Mouse (Mus musculus) neural tube, embryonic 12.5 days (tissue): ENCODE measurements around the gene Cacna2d3. TPM values are rescaled to one million over a fixed set of nuclear protein-coding genes. Genes with fewer than 3 reads are reported as not detected.

Experiments used
- ATAC-seq: fragments of 200-750 bp; cut with Nextera tagmentation; 2 replicates; pipeline ENCODE4 v1.8.0; 2017; ENCODE audit warnings: low read depth, mild to moderate bottlenecking, moderate TSS enrichment, moderate library complexity; ENCODE audit not compliant: low FRiP score
- H3K27ac ChIP-seq: fragments of 300-500 bp; sonication (generic); 2 replicates; pipeline ENCODE4 v1.5.1; 2016
- H3K27me3 ChIP-seq: fragments of 300-500 bp; sonication (generic); replicated peaks from 2 replicates; pipeline ENCODE4 v1.6.1; 2016; ENCODE audit warnings: mild to moderate bottlenecking
- H3K36me3 ChIP-seq: fragments of 300-500 bp; sonication (generic); 2 replicates; pipeline ENCODE4 v1.6.1; 2016; ENCODE audit warnings: mild to moderate bottlenecking
- H3K4me1 ChIP-seq: fragments of 300-500 bp; sonication (generic); 2 replicates; pipeline ENCODE4 v1.6.1; 2016
- H3K4me2 ChIP-seq: fragments of 300-500 bp; sonication (generic); replicated peaks from 2 replicates; pipeline ENCODE4 v1.6.1; 2016; ENCODE audit warnings: mild to moderate bottlenecking
- H3K4me3 ChIP-seq: fragments of 300-500 bp; sonication (generic); 2 replicates; pipeline ENCODE4 v1.5.1; 2016
- H3K9ac ChIP-seq: fragments of 300-500 bp; sonication (generic); 2 replicates; pipeline ENCODE4 v1.6.1; 2016; ENCODE audit warnings: mild to moderate bottlenecking
- H3K9me3 ChIP-seq: fragments of 300-500 bp; sonication (generic); 2 replicates; pipeline ENCODE4 v1.6.1; 2016; ENCODE audit warnings: mild to moderate bottlenecking
- WGBS: fragments of 180-500 bp; shearing (Covaris S2); methylation state at CpG from one replicate; pipeline ENCODE4 v1.1.7; 2016; 5-methylcytosine and 5-hydroxymethylcytosine counted together
- polyA plus RNA-seq: library from polyadenylated mRNA; unstranded; fragments of >200 nt; fragmentation: Nextera tagmentation; extraction: Ambion mirVana; gene quantifications from 2 replicates; pipeline ENCODE4 v1.2.1, GENCODE M21; 2016

Gene Cacna2d3
- polyA plus RNA-seq, 1 experiment from 2014 or later: 34.6 TPM

GRCm38 (mm10) chr14:29062676-29063075 lies 659.0 kb downstream of the Cacna2d3 start:
- Histone ChIP-seq H3K27me3 (no peaks in the 10 kb centered on the region), H3K36me3 (no peaks in the 10 kb centered on the region; the same call in 1 of the 2 replicates), H3K4me2 (no peak overlapping the region), H3K9me3 (no peaks in the 10 kb centered on the region), H3K9ac (no peak overlapping the region), H3K27ac (no peak overlapping the region), H3K4me3 (no peak overlapping the region), H3K4me1 (no peaks in the 10 kb centered on the region)
- WGBS: 95% methylated on average over 2 of the region's 2 CpGs
- ATAC-seq: no peak

DNA sequence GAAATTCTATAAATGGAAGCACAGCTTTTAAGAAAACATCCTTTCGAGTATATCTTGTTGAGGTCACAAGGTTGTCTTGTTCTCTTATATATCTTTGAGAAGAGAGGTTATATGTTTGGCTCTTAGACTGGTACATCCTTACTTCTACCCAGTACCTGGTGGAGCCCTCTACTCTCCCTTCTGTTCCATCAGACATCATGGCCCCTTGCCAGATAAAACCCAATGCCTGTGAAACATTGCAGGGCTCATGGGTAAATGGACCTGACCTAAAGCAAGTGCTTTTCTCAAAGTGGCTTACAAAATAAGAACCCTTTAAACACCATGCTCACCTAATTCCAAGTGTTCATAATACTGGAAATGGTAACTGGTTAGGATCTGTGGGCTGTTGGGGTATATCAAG lies 660.2 kb downstream of the Cacna2d3 start:
- no peak for ATAC-seq
- Histone ChIP-seq H3K4me2 (no peak overlapping the region), H3K27ac (no peak overlapping the region)

DNA sequence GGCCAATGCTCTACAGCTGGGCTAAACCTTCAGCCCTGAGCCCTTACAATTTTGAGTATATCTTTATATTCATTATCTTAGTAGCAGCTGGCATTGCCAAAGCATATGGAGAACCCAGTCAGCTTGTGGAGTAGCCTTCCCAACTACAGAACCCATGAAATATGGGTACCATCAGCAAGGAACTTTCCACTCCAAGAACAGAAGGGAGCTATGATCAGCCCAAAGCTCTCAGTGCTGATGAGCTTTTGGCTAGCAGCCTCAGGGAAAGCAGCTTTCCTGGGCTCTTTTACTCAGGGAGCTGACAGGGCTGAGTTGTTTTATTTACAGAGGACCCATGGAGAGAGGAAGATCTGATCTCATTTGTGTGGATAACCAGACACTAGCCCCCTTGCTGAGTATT lies 661.0 kb downstream of the Cacna2d3 start:
- ATAC-seq: no peak
- Histone ChIP-seq H3K9me3 (no peaks in the 10 kb centered on the region), H3K36me3 (no peaks in the 10 kb centered on the region; the same call in 1 of the 2 replicates)

More for the DNA sequence above, 660.2 kb downstream of the Cacna2d3 start:
- no peaks in the 10 kb centered on the region for H3K4me1 ChIP-seq
- H3K9me3 ChIP-seq: no peaks in the 10 kb centered on the region
- H3K4me3 ChIP-seq: no peak overlapping the region
- H3K9ac ChIP-seq: no peak overlapping the region
- 93% methylated on average over 1 of the region's 1 CpGs for WGBS
- no peaks in the 10 kb centered on the region for H3K27me3 ChIP-seq
- no peaks in the 10 kb centered on the region; the same call in 1 of the 2 replicates for H3K36me3 ChIP-seq

DNA sequence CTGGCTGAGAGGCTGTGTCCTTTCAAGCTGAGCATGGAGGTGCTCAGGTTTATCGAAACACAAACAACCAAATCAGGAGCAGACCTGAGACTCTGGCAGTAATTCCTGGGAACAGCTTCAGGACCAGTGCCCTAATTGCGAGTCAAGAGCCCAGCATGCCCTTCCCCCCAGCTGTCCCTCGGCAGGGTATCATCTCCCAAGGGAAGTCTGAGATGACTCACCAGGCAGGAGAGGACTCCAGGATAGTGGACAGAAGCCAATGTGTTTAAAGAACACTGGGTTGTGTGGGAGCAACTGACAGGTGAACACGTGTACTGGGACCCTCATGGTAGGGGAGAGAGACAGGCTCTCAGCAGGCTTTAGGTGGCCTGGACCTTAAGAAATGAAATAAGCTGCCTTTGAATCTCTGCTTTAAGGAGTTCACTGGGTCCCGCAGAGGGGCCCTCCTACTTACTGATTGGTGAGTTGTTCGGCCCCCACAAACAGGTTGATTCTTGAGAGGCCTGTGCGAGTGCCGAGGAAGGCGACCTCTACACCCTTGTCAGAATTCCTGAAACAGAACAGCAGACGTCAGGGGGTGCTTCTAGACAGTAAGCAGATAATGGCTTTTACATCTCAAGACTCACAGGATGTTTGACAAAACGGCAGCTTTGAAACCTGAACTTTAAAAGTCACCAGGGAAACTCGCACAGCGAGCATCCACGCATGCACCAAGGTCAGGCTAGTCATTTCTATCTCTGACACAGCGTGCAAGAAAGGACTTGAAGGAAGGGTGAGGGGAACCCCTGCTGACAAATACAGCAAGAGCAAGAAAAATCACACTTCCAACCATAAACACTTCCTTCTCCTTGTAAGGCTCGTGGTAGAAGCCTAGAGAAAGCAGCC lies 669.5 kb downstream of the Cacna2d3 start:
- Histone ChIP-seq H3K4me2 (no peak overlapping the region), H3K4me1 (no peaks in the 10 kb centered on the region), H3K9me3 (no peaks in the 10 kb centered on the region), H3K27ac (no peak overlapping the region), H3K27me3 (no peaks in the 10 kb centered on the region), H3K9ac (no peak overlapping the region), H3K4me3 (no peak overlapping the region), H3K36me3 (no peaks in the 10 kb centered on the region)
- WGBS: 64% methylated on average over 16 of the region's 16 CpGs
- ATAC-seq: no peak

More for the DNA sequence above, 661.0 kb downstream of the Cacna2d3 start:
- H3K27me3 ChIP-seq: no peaks in the 10 kb centered on the region
- no peak overlapping the region for H3K27ac ChIP-seq
- no peak overlapping the region for H3K4me3 ChIP-seq
- H3K9ac ChIP-seq: no peak overlapping the region
- no peaks in the 10 kb centered on the region for H3K4me1 ChIP-seq
- H3K4me2 ChIP-seq: no peak overlapping the region

- no peaks in the 10 kb centered on the region for H3K9me3 ChIP-seq
- no peak for ATAC-seq
- H3K27me3 ChIP-seq: no peaks in the 10 kb centered on the region
- H3K36me3 ChIP-seq: no peaks in the 10 kb centered on the region
- WGBS: 67% methylated on average over 1 of the region's 1 CpGs
- no peak overlapping the region for H3K4me3 ChIP-seq
- peaks cover 9% of the 10 kb centered on the region for H3K4me1 ChIP-seq
- H3K9ac ChIP-seq: no peak overlapping the region
- H3K27ac ChIP-seq: no peak overlapping the region
- H3K4me2 ChIP-seq: no peak overlapping the region
Measured at GRCm38 (mm10) chr14:29042355-29042754, 679.3 kb downstream of the Cacna2d3 start.

DNA sequence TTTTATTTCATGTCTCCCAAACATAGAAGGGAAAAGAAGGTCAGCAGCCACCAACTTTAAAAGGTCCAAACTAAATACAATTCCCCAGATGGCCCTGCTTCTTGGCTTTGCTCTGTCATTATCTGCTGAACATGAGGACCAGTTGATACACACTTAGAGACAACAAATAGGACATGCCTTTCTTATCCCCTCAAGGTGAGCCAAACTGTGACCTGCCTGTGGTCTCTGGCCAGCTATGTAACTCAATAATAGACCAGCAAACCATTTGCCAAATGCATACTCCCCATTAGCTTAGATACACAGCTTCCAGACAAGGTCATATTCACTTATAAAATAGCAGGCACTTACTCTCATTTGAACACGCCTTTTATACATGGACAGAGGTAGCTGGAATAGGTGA lies 680.2 kb downstream of the Cacna2d3 start:
- no peaks in the 10 kb centered on the region for H3K36me3 ChIP-seq
- H3K4me3 ChIP-seq: no peak overlapping the region
- H3K9ac ChIP-seq: no peak overlapping the region
- H3K4me2 ChIP-seq: no peak overlapping the region
- H3K27me3 ChIP-seq: no peaks in the 10 kb centered on the region
- H3K4me1 ChIP-seq: peaks cover 9% of the 10 kb centered on the region
- ATAC-seq: no peak
- H3K9me3 ChIP-seq: no peaks in the 10 kb centered on the region
- no peak overlapping the region for H3K27ac ChIP-seq
- WGBS: 89% methylated on average over 1 of the region's 1 CpGs

DNA sequence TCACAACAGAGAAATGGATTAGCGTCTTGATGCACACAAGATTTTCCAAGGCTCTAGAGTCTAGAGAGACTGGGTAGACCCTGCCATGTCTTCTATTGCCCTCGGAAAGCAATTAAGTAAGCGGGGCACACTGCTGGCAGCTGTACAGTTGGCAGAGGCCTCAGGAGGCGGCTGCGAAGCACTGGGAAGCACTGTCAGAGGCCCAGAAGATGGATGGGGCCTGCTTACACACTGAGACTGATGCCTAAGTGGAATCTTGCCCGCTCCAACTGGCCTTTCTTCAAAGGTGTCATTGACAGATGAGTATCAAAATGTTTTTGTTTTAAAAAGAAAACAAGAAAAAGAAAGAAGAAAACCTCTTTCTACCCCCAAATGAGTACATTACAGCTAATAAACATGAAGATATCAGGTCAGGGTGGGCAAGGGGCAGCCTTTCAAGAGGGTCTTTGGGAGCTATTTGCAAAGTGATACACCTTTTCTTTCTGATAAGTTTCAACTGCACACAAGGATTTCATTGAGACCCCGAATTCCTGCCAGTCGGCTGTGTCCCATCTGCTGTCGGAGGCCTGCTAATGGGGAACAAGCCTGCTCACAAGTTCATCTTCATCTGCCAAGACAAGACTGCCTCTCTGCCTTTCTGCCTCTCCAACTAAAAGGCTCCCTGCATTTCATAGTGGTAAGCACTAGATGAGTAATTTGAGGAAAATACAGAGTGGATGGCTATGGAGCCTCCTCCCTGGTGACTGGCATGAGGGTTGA lies 680.9 kb downstream of the Cacna2d3 start:
- Histone ChIP-seq H3K27ac (no peak overlapping the region), H3K9ac (no peak overlapping the region), H3K4me3 (no peak overlapping the region), H3K9me3 (no peaks in the 10 kb centered on the region), H3K4me1 (peaks cover 9% of the 10 kb centered on the region), H3K4me2 (no peak overlapping the region), H3K27me3 (no peaks in the 10 kb centered on the region), H3K36me3 (no peaks in the 10 kb centered on the region)
- ATAC-seq: peak; percentile 68; the same call in 1 of the 2 replicates
- 41% methylated on average over 9 of the region's 9 CpGs for WGBS

DNA sequence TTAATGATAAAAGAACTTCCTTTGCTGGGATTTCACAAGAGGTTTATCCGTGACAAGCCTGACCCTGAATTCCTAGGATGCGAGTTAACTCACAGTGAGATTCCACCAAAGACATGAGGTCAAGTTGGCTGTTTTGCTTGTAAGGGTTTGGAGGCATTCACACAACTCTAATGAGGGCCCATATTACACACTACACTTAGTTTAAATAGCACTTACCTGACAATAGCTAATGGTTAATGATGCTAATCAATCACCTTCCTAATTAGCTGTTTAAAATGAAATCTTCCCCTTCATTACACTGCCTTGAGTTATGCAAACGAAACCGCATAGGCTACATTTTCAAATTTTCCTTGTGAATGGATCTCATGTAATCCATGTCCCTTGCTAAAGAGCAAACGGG lies 683.4 kb downstream of the Cacna2d3 start:
- 40% methylated on average over 5 of the region's 5 CpGs for WGBS
- no peaks in the 10 kb centered on the region for H3K27me3 ChIP-seq
- no peak overlapping the region for H3K9ac ChIP-seq
- no peak overlapping the region for H3K4me2 ChIP-seq
- H3K36me3 ChIP-seq: no peaks in the 10 kb centered on the region
- H3K4me1 ChIP-seq: peaks cover 9% of the 10 kb centered on the region
- H3K9me3 ChIP-seq: no peaks in the 10 kb centered on the region
- ATAC-seq: no peak
- H3K4me3 ChIP-seq: no peak overlapping the region
- H3K27ac ChIP-seq: no peak overlapping the region

- Histone ChIP-seq H3K27ac (no peak overlapping the region), H3K9me3 (no peaks in the 10 kb centered on the region), H3K4me1 (no peaks in the 10 kb centered on the region), H3K9ac (no peak overlapping the region), H3K36me3 (no peaks in the 10 kb centered on the region), H3K27me3 (no peaks in the 10 kb centered on the region), H3K4me3 (no peak overlapping the region), H3K4me2 (no peak overlapping the region)
- WGBS: 94% methylated on average over 1 of the region's 1 CpGs
- no peak for ATAC-seq
Measured at GRCm38 (mm10) chr14:29031858-29032395, 689.7 kb downstream of the Cacna2d3 start.

DNA sequence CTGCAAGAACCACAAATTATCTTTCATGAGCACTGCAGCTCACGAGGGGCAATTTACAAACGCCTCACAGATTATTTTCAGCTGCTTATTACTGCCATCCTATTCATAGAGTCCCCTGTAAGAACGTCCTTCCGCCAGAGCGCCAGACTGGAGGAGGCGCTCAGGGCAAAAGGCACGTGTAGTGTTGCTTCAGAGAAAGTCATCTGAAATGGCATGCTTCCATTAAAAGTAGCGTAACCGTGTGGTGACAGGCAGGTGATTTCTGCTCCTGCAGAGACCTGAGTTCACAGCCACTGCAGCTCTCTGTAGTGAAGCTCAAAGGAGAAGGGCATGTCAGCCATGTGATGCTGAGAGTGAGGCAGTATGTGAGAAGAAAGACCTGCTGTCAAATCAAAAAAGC lies 691.1 kb downstream of the Cacna2d3 start:
- ATAC-seq: no peak
- Histone ChIP-seq H3K27ac (no peak overlapping the region), H3K4me3 (no peak overlapping the region), H3K4me2 (no peak overlapping the region), H3K4me1 (no peaks in the 10 kb centered on the region), H3K9ac (no peak overlapping the region), H3K9me3 (no peaks in the 10 kb centered on the region), H3K27me3 (no peaks in the 10 kb centered on the region), H3K36me3 (no peaks in the 10 kb centered on the region)
- WGBS: 63% methylated on average over 9 of the region's 9 CpGs

GRCm38 (mm10) chr14:29029896-29030420 lies 691.7 kb downstream of the Cacna2d3 start:
- H3K9me3 ChIP-seq: no peaks in the 10 kb centered on the region
- ATAC-seq: no peak
- no peak overlapping the region for H3K27ac ChIP-seq
- H3K4me1 ChIP-seq: no peaks in the 10 kb centered on the region
- no peak overlapping the region for H3K9ac ChIP-seq
- H3K36me3 ChIP-seq: no peaks in the 10 kb centered on the region
- H3K4me2 ChIP-seq: no peak overlapping the region
- no peak overlapping the region for H3K4me3 ChIP-seq
- WGBS: 80% methylated on average over 11 of the region's 11 CpGs
- H3K27me3 ChIP-seq: no peaks in the 10 kb centered on the region

DNA sequence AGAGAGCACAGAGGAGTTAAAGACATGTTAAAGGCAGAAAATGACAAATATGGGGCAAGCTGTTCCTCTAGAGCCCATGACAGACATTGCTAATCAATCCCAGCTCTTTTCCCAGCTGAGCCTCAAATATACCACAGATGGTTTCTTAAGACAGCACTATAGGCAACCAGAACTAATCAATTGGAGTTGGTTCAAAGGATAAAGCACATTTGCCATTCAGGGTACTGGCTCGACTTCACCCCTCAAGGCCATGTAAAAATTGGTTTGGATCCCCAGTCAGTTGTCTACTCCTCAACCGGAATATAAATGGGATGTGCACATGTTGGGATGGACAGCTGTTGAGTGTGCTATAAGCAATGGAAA lies 692.6 kb downstream of the Cacna2d3 start:
- Histone ChIP-seq H3K27ac (no peak overlapping the region), H3K4me3 (no peak overlapping the region), H3K4me1 (no peaks in the 10 kb centered on the region), H3K27me3 (no peaks in the 10 kb centered on the region), H3K4me2 (no peak overlapping the region), H3K36me3 (no peaks in the 10 kb centered on the region), H3K9me3 (no peaks in the 10 kb centered on the region), H3K9ac (no peak overlapping the region)
- ATAC-seq: no peak
- WGBS: 29% methylated on average over 2 of the region's 2 CpGs
